Mouse (Mus musculus) layer of hippocampus, adult 9-11 months (tissue): ENCODE results near the gene Fry.
A peak's percentile ranks its signal among the peaks of the same experiment; 100 is the strongest.

Experiments used
- DNase-seq: peaks from one replicate; pipeline ENCODE4 v3.0.0; 2022

The Fry gene

GRCm38 (mm10) chr5:150176251-150177015, 58.0 kb downstream of the Fry start:
- DNase-seq: no peak

DNA sequence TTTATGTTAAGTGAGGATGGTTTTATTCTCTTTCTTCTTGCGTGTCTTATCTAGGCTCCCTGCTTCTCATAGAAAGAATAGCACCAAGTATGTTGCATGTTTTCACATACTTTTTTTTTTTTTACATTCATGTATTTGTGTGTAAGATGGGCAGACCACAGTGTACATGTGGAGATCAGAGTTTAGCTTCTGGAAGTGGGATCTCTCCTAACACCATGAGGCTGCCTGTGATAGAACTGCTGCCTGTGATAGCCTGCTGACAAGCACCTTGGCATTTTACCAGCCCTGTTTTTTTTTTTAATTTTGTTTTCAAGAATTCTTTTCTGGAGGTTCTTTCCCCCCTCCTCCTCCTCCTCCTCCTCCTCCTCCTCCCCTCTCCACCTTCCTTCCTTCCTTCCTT, 59.3 kb downstream of the Fry start:
- DNase-seq: no peak

- DNase-seq: no peak
Measured at GRCm38 (mm10) chr5:150178194-150178801, 59.9 kb downstream of the Fry start.

GRCm38 (mm10) chr5:150180985-150181607, 62.7 kb downstream of the Fry start:
- no peak for DNase-seq

GRCm38 (mm10) chr5:150184959-150185358, 66.5 kb downstream of the Fry start:
- no peak for DNase-seq

- no peak for DNase-seq
Measured at GRCm38 (mm10) chr5:150186121-150186520, 67.7 kb downstream of the Fry start.

GRCm38 (mm10) chr5:150186676-150187075, 68.2 kb downstream of the Fry start:
- no peak for DNase-seq

GRCm38 (mm10) chr5:150188031-150188430, 69.6 kb downstream of the Fry start:
- DNase-seq: no peak

GRCm38 (mm10) chr5:150190454-150191358, 72.3 kb downstream of the Fry start:
- no peak for DNase-seq

DNA sequence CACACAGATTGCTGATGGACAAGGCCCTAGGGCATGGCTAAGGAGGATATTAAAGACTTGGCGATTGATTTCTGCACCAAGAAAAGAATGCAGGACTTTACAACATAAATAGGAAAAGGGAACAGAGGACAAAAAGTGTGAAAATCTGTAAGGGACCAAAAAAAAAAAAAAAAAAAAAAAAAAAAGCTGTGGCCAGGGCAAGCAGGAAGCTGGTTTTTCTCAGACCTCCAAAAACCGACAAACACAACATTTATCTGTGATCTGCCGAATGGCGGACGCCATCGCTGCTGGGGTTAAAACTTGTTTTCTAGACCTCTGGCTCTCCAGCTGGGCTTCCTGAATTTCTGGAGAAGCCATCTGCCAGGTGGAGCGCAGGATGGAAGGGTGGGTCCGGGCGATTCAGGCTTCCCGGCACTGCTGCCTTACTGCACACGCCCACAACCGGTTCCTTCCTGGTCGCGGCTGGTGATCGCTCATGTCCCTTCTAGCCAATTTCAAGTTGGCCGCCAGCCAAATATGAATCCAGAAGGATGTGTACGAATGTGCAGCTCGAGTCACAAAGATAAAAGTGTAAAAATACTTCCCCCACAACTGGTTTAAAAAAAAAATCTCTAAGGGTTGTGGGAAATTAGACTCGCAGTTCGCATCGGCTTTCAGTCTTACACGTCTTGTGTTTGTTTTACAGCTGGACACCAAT, 77.2 kb downstream of the Fry start:
- DNase-seq: peak; percentile 75

- DNase-seq: no peak
Measured at GRCm38 (mm10) chr5:150196211-150196585, 77.8 kb downstream of the Fry start.

- DNase-seq: no peak
Measured at GRCm38 (mm10) chr5:150196881-150197311, 78.5 kb downstream of the Fry start.

GRCm38 (mm10) chr5:150206749-150207148, 88.3 kb downstream of the Fry start:
- no peak for DNase-seq

DNA sequence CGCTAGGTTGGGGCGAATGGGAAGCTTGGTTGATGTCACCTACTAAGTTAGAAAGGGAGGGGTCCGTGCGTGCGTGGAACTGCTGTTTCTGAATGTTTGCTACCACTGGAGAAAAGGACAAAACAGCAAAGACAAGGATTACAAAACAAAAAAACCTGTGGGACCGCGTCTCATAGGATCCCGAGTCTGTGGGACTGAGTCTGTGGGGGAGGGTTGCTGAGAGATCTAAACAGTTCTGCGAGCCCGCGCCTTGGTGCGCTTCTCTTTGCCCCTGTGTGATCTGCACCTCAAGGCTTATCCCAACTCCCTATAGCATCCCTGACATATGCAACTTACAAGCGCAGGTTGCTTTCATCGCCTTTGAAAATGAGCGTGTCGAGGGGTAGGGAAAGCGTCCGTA, 89.2 kb downstream of the Fry start:
- DNase-seq: no peak

- DNase-seq: no peak
Measured at GRCm38 (mm10) chr5:150208009-150208408, 89.6 kb downstream of the Fry start.

DNA sequence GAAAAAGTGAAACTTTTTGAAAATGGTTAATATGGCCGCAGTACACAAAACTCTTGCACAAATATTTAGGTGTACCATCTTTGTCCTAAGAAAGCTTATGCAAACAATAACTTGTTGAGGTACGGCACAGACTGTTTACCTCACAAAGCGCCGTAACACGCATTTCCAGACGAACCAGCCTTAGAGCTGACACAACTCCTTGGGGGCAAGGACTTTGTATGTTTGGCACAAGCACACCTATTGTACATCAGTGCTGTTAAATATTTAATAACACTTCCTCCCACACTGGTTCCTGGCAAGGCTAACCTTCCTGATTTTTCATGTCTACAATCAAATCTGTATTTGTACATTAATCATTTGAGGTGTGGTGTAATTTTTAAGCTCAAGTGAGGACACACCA, 95.6 kb downstream of the Fry start:
- no peak for DNase-seq

GRCm38 (mm10) chr5:150216066-150216465, 97.6 kb downstream of the Fry start:
- no peak for DNase-seq

- DNase-seq: no peak
Measured at GRCm38 (mm10) chr5:150219457-150219856, 101.0 kb downstream of the Fry start.

- no peak for DNase-seq
Measured at GRCm38 (mm10) chr5:150220333-150220732, 101.9 kb downstream of the Fry start.

GRCm38 (mm10) chr5:150221806-150222205, 103.4 kb downstream of the Fry start:
- DNase-seq: no peak

DNA sequence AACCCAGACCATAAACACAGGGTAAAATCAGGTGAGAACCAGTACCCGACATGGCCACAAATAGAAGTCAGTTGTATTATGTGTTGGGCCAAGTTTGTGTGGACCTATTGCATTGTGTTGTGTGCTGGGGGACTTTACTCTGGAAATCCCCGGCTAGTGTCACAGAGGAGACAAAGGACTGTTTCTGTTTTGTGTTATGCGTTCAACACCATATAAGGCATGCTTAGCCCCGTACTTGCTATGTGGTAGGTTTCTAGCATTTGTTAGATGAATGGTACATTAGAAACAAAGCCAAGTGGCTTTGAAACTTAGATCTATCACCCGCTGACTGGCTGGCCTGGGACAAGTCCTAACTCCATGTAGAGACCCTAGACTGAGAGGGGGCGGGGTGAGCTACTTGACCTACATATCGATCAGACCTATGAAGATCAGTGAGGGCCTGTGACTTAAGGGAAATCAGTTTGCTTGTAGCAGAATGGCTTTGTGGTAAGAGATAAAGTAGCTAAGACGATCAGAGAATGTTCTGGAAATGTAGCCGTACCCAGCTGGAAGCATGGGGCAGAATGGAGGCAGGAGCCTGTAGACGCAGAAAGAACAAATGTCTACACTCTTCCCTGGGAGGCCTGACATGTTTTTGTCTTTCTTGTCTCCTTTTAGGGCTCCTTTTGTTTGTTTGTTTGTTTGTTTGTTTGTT, 105.2 kb downstream of the Fry start:
- no peak for DNase-seq

- DNase-seq: no peak
Measured at GRCm38 (mm10) chr5:150229086-150229485, 110.6 kb downstream of the Fry start.
